Mouse (Mus musculus): ENCODE data around the gene Nlgn1. TPM values are rescaled to one million over a fixed set of nuclear protein-coding genes. Genes with fewer than 3 reads are reported as not detected.

Gene Nlgn1
- 23.1 and 25.5 TPM in 2 replicates for polyA plus RNA-seq (2021; fragmentation: Nextera tagmentation)
- long read RNA-seq, experiment 1, partial matches to known transcripts = 3 of 51 reads
- long read RNA-seq, experiment 1, other reads (novel, unspliced or antisense) = 47 of 51 reads
- long read RNA-seq, experiment 2, partial matches to known transcripts = 12 of 54 reads
- long read RNA-seq, experiment 2, other reads (novel, unspliced or antisense) = 41 of 54 reads

GRCm38 (mm10) chr3:26332400-26333238, at the start of gene Nlgn1:
Nlgn1 (minus strand) TSS chr3:26332460.

All from layer of hippocampus, adult 6 months (tissue).